ENCODE assay signal across 10 mouse cellular contexts in genomic region chr9:81136366-81136765, GRCm38 (mm10).
"Had no signal": no experiment of that assay in that cellular context is flagged by ENCODE, and none has a peak within 500 bp of the region (broad histone marks: within the 10 kb centered on the region; RNA-seq: fewer than 3 reads in every experiment).

No protein-coding gene starts in this region.

- H3K4me3 ChIP-seq: layer of hippocampus, adult 2 months; limb, embryonic 13.5 days; liver, embryonic 15.5 days; midbrain, embryonic 13.5 days had no signal

- H3K36me3 ChIP-seq: limb, embryonic 13.5 days; liver, embryonic 15.5 days; midbrain, embryonic 13.5 days had no signal

- H3K4me2 ChIP-seq: limb, embryonic 13.5 days; liver, embryonic 11.5 days; liver, embryonic 15.5 days; midbrain, embryonic 13.5 days had no signal

- H3K9me3 ChIP-seq: limb, embryonic 13.5 days; liver, embryonic 15.5 days; midbrain, embryonic 13.5 days had no signal

- H3K27ac ChIP-seq: layer of hippocampus, adult 2 months; limb, embryonic 13.5 days; liver, embryonic 15.5 days; midbrain, embryonic 13.5 days had no signal

- H3K27me3 ChIP-seq: limb, embryonic 13.5 days; liver, embryonic 15.5 days; midbrain, embryonic 13.5 days had no signal

- DNase-seq: kidney, adult 8-10 months; kidney, postnatal 10 days; kidney, postnatal 4 days; right cerebral cortex, postnatal 25 days; thymus, postnatal 4 days had no signal

- H3K9ac ChIP-seq: limb, embryonic 13.5 days; liver, embryonic 15.5 days; midbrain, embryonic 13.5 days had no signal

- H3K4me1 ChIP-seq: limb, embryonic 13.5 days; liver, embryonic 15.5 days; midbrain, embryonic 13.5 days had no signal
